Mouse (Mus musculus): Measurements from ENCODE around the gene Entpd5. TPM values are rescaled to one million over a fixed set of nuclear protein-coding genes. Genes with fewer than 3 reads are reported as not detected.

Entpd5 gene
- polyA plus RNA-seq (2015; fragmentation: Nextera tagmentation; extraction: Ambion mirVana): 13.7 and 14.6 TPM in 2 replicates

- peak; percentile 95 for ATAC-seq (ENCODE audit: insufficient read depth)
- H3K4me2 ChIP-seq: peak within 1 kb of the TSS; percentile 99
- 2% methylated on average over 63 of the region's 63 CpGs for WGBS (ENCODE audit: insufficient replicate concordance)
Observed at GRCm38 (mm10) chr12:84408819-84409507, at the start of gene Entpd5, which contains the start of gene Bbof1. TSS of gene Entpd5 (minus strand) at chr12:84409029. TSS of gene Bbof1 (plus strand) at chr12:84409071.

GRCm38 (mm10) chr12:84456911-84457310 is 48.1 kb upstream of the Entpd5 start:
- H3K4me1 ChIP-seq (replicated peaks): peaks cover 28% of the 10 kb centered on the region
- no peaks in the 10 kb centered on the region for H3K9me3 ChIP-seq (replicated peaks)
- 85% methylated on average over 3 of the region's 3 CpGs for WGBS (ENCODE audit: insufficient replicate concordance)
- H3K27me3 ChIP-seq: no peaks in the 10 kb centered on the region
- H3K27ac ChIP-seq (replicated peaks): no peak overlapping the region
- H3K36me3 ChIP-seq (replicated peaks): peaks cover 49% of the 10 kb centered on the region
- no peak for ATAC-seq (ENCODE audit: insufficient read depth)
- H3K9ac ChIP-seq: no peak overlapping the region
- no peak overlapping the region for H3K4me3 ChIP-seq (replicated peaks)
- H3K4me2 ChIP-seq: no peak overlapping the region

More at GRCm38 (mm10) chr12:84408819-84409507, at the start of gene Entpd5, which contains the start of gene Bbof1:
- peak within 1 kb of the TSS; percentile 78 for H3K9ac ChIP-seq
- peak within 1 kb of the TSS; percentile 81 for H3K27ac ChIP-seq (replicated peaks)
- H3K4me1 ChIP-seq (replicated peaks): peaks cover 21% of the 10 kb centered on the region
- peak within 1 kb of the TSS; percentile 86 for H3K4me3 ChIP-seq (replicated peaks)
- H3K27me3 ChIP-seq: no peaks in the 10 kb centered on the region; the same call in 1 of the 2 replicates
- H3K9me3 ChIP-seq (replicated peaks): no peaks in the 10 kb centered on the region
- no peaks in the 10 kb centered on the region for H3K36me3 ChIP-seq (replicated peaks)

- 1% methylated on average over 11 of the region's 11 CpGs for WGBS (ENCODE audit: insufficient replicate concordance)
- peak overlapping the region; percentile 73 for H3K9ac ChIP-seq
- H3K9me3 ChIP-seq (replicated peaks): no peaks in the 10 kb centered on the region
- ATAC-seq (ENCODE audit: insufficient read depth): no peak
- H3K4me3 ChIP-seq (replicated peaks): peak overlapping the region; percentile 76
- peak overlapping the region; percentile 90 for H3K4me2 ChIP-seq
- H3K27ac ChIP-seq (replicated peaks): peak overlapping the region; percentile 84
- peaks cover 38% of the 10 kb centered on the region for H3K4me1 ChIP-seq (replicated peaks)
- peaks cover 5% of the 10 kb centered on the region for H3K36me3 ChIP-seq (replicated peaks)
- H3K27me3 ChIP-seq: peaks cover 14% of the 10 kb centered on the region; the same call in 1 of the 2 replicates
Observed at GRCm38 (mm10) chr12:84451801-84452200, 43.0 kb upstream of the Entpd5 start.

- Histone ChIP-seq H3K27me3 (peaks cover 14% of the 10 kb centered on the region; the same call in 1 of the 2 replicates), H3K4me2 (peak within 1 kb of the TSS; percentile 90), H3K36me3 (replicated peaks) (0 out of 2 replicates have a peak, but pooled peaks cover 4% of the 10 kb centered on the region), H3K9ac (peak within 1 kb of the TSS; percentile 73), H3K9me3 (replicated peaks) (no peaks in the 10 kb centered on the region), H3K4me1 (replicated peaks) (peaks cover 38% of the 10 kb centered on the region), H3K27ac (replicated peaks) (peak within 1 kb of the TSS; percentile 85), H3K4me3 (replicated peaks) (peak within 1 kb of the TSS; percentile 76)
- under 1% methylated on average over 49 of the region's 49 CpGs for WGBS (ENCODE audit: insufficient replicate concordance)
- peak; percentile 95 for ATAC-seq (ENCODE audit: insufficient read depth)
Observed at GRCm38 (mm10) chr12:84450718-84451646, 42.2 kb upstream of the Entpd5 start, which contains the start of the genes Aldh6a1 and Lin52. TSS of gene Aldh6a1 (minus strand) at chr12:84451004. TSS of gene Lin52 (plus strand) at chr12:84451422.

- peak overlapping the region; percentile 85 for H3K27ac ChIP-seq (replicated peaks)
- 0% methylated on average over 6 of the region's 6 CpGs for WGBS (ENCODE audit: insufficient replicate concordance)
- peak overlapping the region; percentile 90 for H3K4me2 ChIP-seq
- no peaks in the 10 kb centered on the region for H3K9me3 ChIP-seq (replicated peaks)
- ATAC-seq (ENCODE audit: insufficient read depth): peak; percentile 1; the same call in 1 of the 2 replicates
- peaks cover 16% of the 10 kb centered on the region; the same call in 1 of the 2 replicates for H3K27me3 ChIP-seq
- peak overlapping the region; percentile 76 for H3K4me3 ChIP-seq (replicated peaks)
- 0 out of 2 replicates have a peak, but pooled peaks cover 1% of the 10 kb centered on the region for H3K36me3 ChIP-seq (replicated peaks)
- peaks cover 38% of the 10 kb centered on the region for H3K4me1 ChIP-seq (replicated peaks)
- peak overlapping the region; percentile 67 for H3K9ac ChIP-seq
Observed at GRCm38 (mm10) chr12:84450351-84450717, 41.5 kb upstream of the Entpd5 start.

GRCm38 (mm10) chr12:84449887-84450286 is 41.1 kb upstream of the Entpd5 start:
- H3K9ac ChIP-seq: peak overlapping the region; percentile 67
- peaks cover 38% of the 10 kb centered on the region for H3K4me1 ChIP-seq (replicated peaks)
- H3K4me3 ChIP-seq (replicated peaks): peak overlapping the region; percentile 76
- H3K27ac ChIP-seq (replicated peaks): peak overlapping the region; percentile 85
- H3K27me3 ChIP-seq: peaks cover 18% of the 10 kb centered on the region; the same call in 1 of the 2 replicates
- peak overlapping the region; percentile 90 for H3K4me2 ChIP-seq
- no peak for ATAC-seq (ENCODE audit: insufficient read depth)
- no peaks in the 10 kb centered on the region for H3K36me3 ChIP-seq (replicated peaks)
- WGBS (ENCODE audit: insufficient replicate concordance): 50% methylated on average over 10 of the region's 10 CpGs
- H3K9me3 ChIP-seq (replicated peaks): no peaks in the 10 kb centered on the region

- Histone ChIP-seq H3K9ac (no peak overlapping the region), H3K36me3 (replicated peaks) (no peaks in the 10 kb centered on the region), H3K27ac (replicated peaks) (no peak overlapping the region), H3K27me3 (peaks cover 18% of the 10 kb centered on the region; the same call in 1 of the 2 replicates), H3K4me2 (no peak overlapping the region), H3K9me3 (replicated peaks) (no peaks in the 10 kb centered on the region), H3K4me1 (replicated peaks) (peaks cover 23% of the 10 kb centered on the region), H3K4me3 (replicated peaks) (no peak overlapping the region)
- WGBS (ENCODE audit: insufficient replicate concordance): 70% methylated on average over 6 of the region's 6 CpGs
- no peak for ATAC-seq (ENCODE audit: insufficient read depth)
Observed at GRCm38 (mm10) chr12:84448181-84448580, 39.4 kb upstream of the Entpd5 start.

GRCm38 (mm10) chr12:84447386-84447785 is 38.6 kb upstream of the Entpd5 start:
- ATAC-seq (ENCODE audit: insufficient read depth): no peak
- no peaks in the 10 kb centered on the region for H3K36me3 ChIP-seq (replicated peaks)
- peaks cover 15% of the 10 kb centered on the region for H3K4me1 ChIP-seq (replicated peaks)
- H3K9ac ChIP-seq: no peak overlapping the region
- no peak overlapping the region for H3K4me3 ChIP-seq (replicated peaks)
- 58% methylated on average over 1 of the region's 1 CpGs for WGBS (ENCODE audit: insufficient replicate concordance)
- no peak overlapping the region for H3K4me2 ChIP-seq
- no peaks in the 10 kb centered on the region for H3K9me3 ChIP-seq (replicated peaks)
- H3K27me3 ChIP-seq: peaks cover 18% of the 10 kb centered on the region; the same call in 1 of the 2 replicates
- no peak overlapping the region for H3K27ac ChIP-seq (replicated peaks)

- Histone ChIP-seq H3K36me3 (replicated peaks) (peaks cover 9% of the 10 kb centered on the region; the same call in 1 of the 2 replicates), H3K4me3 (replicated peaks) (no peak overlapping the region), H3K4me2 (no peak overlapping the region), H3K27ac (replicated peaks) (no peak overlapping the region), H3K9me3 (replicated peaks) (no peaks in the 10 kb centered on the region), H3K9ac (no peak overlapping the region), H3K27me3 (peaks cover 10% of the 10 kb centered on the region; the same call in 1 of the 2 replicates), H3K4me1 (replicated peaks) (no peaks in the 10 kb centered on the region)
- ATAC-seq (ENCODE audit: insufficient read depth): no peak
- 57% methylated on average over 4 of the region's 4 CpGs for WGBS (ENCODE audit: insufficient replicate concordance)
Observed at GRCm38 (mm10) chr12:84442526-84442925, 33.7 kb upstream of the Entpd5 start.

- Histone ChIP-seq H3K4me2 (no peak overlapping the region), H3K9me3 (replicated peaks) (no peaks in the 10 kb centered on the region), H3K36me3 (replicated peaks) (peaks cover 9% of the 10 kb centered on the region; the same call in 1 of the 2 replicates), H3K4me1 (replicated peaks) (no peaks in the 10 kb centered on the region), H3K9ac (no peak overlapping the region), H3K4me3 (replicated peaks) (no peak overlapping the region), H3K27ac (replicated peaks) (no peak overlapping the region), H3K27me3 (no peaks in the 10 kb centered on the region)
- 41% methylated on average over 2 of the region's 2 CpGs for WGBS (ENCODE audit: insufficient replicate concordance)
- no peak for ATAC-seq (ENCODE audit: insufficient read depth)
Observed at GRCm38 (mm10) chr12:84438697-84439096, 29.9 kb upstream of the Entpd5 start.
